Mouse (Mus musculus): ENCODE data around the gene Ugt2b36. TPM values are rescaled to one million over a fixed set of nuclear protein-coding genes. Genes with fewer than 3 reads are reported as not detected.

Gene Ugt2b36
- polyA plus RNA-seq, 1 experiment from 2014 or later: not detected

Other genes with a start within 250 kb of the Ugt2b36 start
- gene Ugt2b34, start 185.6 kb downstream of the Ugt2b36 start, polyA plus RNA-seq (2015; fragmentation: Nextera tagmentation; extraction: Ambion mirVana): not detected in 2 replicates
- gene Ugt2b1, start 166.0 kb downstream of the Ugt2b36 start, polyA plus RNA-seq (2015; fragmentation: Nextera tagmentation; extraction: Ambion mirVana): not detected in 2 replicates
- gene Ugt2b35, start 91.7 kb downstream of the Ugt2b36 start, polyA plus RNA-seq (2015; fragmentation: Nextera tagmentation; extraction: Ambion mirVana): not detected in 2 replicates
- 0.07 and 0.24 TPM in 2 replicates for gene Ugt2b5, start 47.8 kb upstream of the Ugt2b36 start, polyA plus RNA-seq (2015; fragmentation: Nextera tagmentation; extraction: Ambion mirVana)
- not detected in 2 replicates for gene Ugt2b37, start 162.2 kb upstream of the Ugt2b36 start, polyA plus RNA-seq (2015; fragmentation: Nextera tagmentation; extraction: Ambion mirVana)
- not detected in 2 replicates for gene Ugt2a3, start 244.6 kb upstream of the Ugt2b36 start, polyA plus RNA-seq (2015; fragmentation: Nextera tagmentation; extraction: Ambion mirVana)